Mouse (Mus musculus) heart, embryonic 14.5 days (tissue): ENCODE data around the gene Snx27. TPM values are rescaled to one million over a fixed set of nuclear protein-coding genes. Genes with fewer than 3 reads are reported as not detected.

Source experiments
- ATAC-seq: fragments of 200-750 bp; cut with Nextera tagmentation; 2 replicates; pipeline ENCODE4 v1.8.0; 2017; ENCODE audit warnings: low read depth, moderate TSS enrichment; ENCODE audit not compliant: insufficient number of reproducible peaks, insufficient read depth, low FRiP score
- H3K27ac ChIP-seq, 2 experiments: fragments of 200-500 bp in 1 of 2; fragments of 300-500 bp in 1 of 2; sonication (generic) in 1 of 2; replicated peaks in 1 of 2; 2 replicates each; pipeline ENCODE4 v1.5.1; 2012 to 2014; ENCODE audit warnings: low read depth in 2 of 2, low read length in 2 of 2, control low read depth in 1 of 2, mild to moderate bottlenecking in 1 of 2, mixed read lengths in 1 of 2; ENCODE audit not compliant: control insufficient read depth in 1 of 2, insufficient read depth in 1 of 2
- H3K27me3 ChIP-seq: fragments of 300-500 bp; sonication (generic); 2 replicates; pipeline ENCODE4 v1.6.1; 2014; ENCODE audit warnings: mild to moderate bottlenecking, low read length, control low read depth; ENCODE audit not compliant: control insufficient read depth, insufficient read depth
- H3K36me3 ChIP-seq: fragments of 300-500 bp; sonication (generic); 2 replicates; pipeline ENCODE4 v1.6.1; 2014; ENCODE audit warnings: mild to moderate bottlenecking, control low read depth, low read length, mixed read lengths; ENCODE audit not compliant: control insufficient read depth, insufficient read depth
- H3K4me1 ChIP-seq, 2 experiments: fragments of 200-500 bp in 1 of 2; fragments of 300-500 bp in 1 of 2; sonication (generic) in 1 of 2; 2 replicates each; pipeline ENCODE4 v1.6.1; 2012 to 2014; ENCODE audit warnings: low read length in 2 of 2, control low read depth in 1 of 2, mixed read lengths in 1 of 2; ENCODE audit not compliant: control insufficient read depth in 2 of 2, insufficient read depth in 2 of 2
- H3K4me2 ChIP-seq: fragments of 300-500 bp; sonication (generic); 2 replicates; pipeline ENCODE4 v1.6.1; 2014; ENCODE audit warnings: mild to moderate bottlenecking, low read length
- H3K4me3 ChIP-seq, 2 experiments: fragments of 200-500 bp in 1 of 2; fragments of 300-500 bp in 1 of 2; sonication (generic) in 1 of 2; 2 replicates each; pipeline ENCODE4 v1.5.1; 2012 to 2014; ENCODE audit warnings: low read length in 2 of 2, mild to moderate bottlenecking in 2 of 2, control low read depth in 1 of 2, low read depth in 1 of 2, moderate library complexity in 1 of 2; ENCODE audit not compliant: control insufficient read depth in 1 of 2, insufficient read depth in 1 of 2
- H3K9ac ChIP-seq: fragments of 300-500 bp; sonication (generic); 2 replicates; pipeline ENCODE4 v1.6.1; 2014; ENCODE audit warnings: mild to moderate bottlenecking, low read length
- H3K9me3 ChIP-seq: fragments of 300-500 bp; sonication (generic); 2 replicates; pipeline ENCODE4 v1.6.1; 2016; ENCODE audit warnings: low read length, control low read depth; ENCODE audit not compliant: control insufficient read depth
- WGBS: fragments of 180-500 bp; shearing (Covaris S2); extraction: QIAGEN DNeasy Blood & Tissue Kit; methylation state at CpG from one replicate; pipeline ENCODE4 v1.1.7; 2014; 5-methylcytosine and 5-hydroxymethylcytosine counted together
- polyA plus RNA-seq: library from polyadenylated mRNA; unstranded; fragments of >200 nt; fragmentation: Nextera tagmentation; extraction: Ambion mirVana; gene quantifications from 2 replicates; pipeline ENCODE4 v1.2.1, GENCODE M21; 2014

The Snx27 gene
- polyA plus RNA-seq, 1 experiment from 2014 or later = 26.1 TPM

- H3K4me1 ChIP-seq = no peaks in the 10 kb centered on the region
- no peak overlapping the region for H3K4me3 ChIP-seq
- no peak overlapping the region for H3K4me2 ChIP-seq
- peaks cover 12% of the 10 kb centered on the region for H3K36me3 ChIP-seq
- H3K9me3 ChIP-seq = no peaks in the 10 kb centered on the region
- H3K27me3 ChIP-seq = no peaks in the 10 kb centered on the region
- H3K27ac ChIP-seq = no peak overlapping the region
- H3K9ac ChIP-seq = no peak overlapping the region
- no peak for ATAC-seq
Measured at GRCm38 (mm10) chr3:94533968-94534367, 48.5 kb downstream of the Snx27 start.

- Histone ChIP-seq H3K4me3 (no peak overlapping the region), H3K9ac (no peak overlapping the region), H3K4me2 (no peak overlapping the region), H3K27ac (no peak overlapping the region), H3K4me1 (no peaks in the 10 kb centered on the region), H3K36me3 (peaks cover 57% of the 10 kb centered on the region), H3K9me3 (no peaks in the 10 kb centered on the region), H3K27me3 (no peaks in the 10 kb centered on the region)
- ATAC-seq = no peak
- 72% methylated on average over 2 of the region's 2 CpGs for WGBS
Measured at GRCm38 (mm10) chr3:94526731-94527130, 55.8 kb downstream of the Snx27 start.

GRCm38 (mm10) chr3:94506664-94507063 lies 75.9 kb downstream of the Snx27 start:
- ATAC-seq = no peak
- no peaks in the 10 kb centered on the region for H3K4me1 ChIP-seq
- no peaks in the 10 kb centered on the region for H3K9me3 ChIP-seq
- H3K27me3 ChIP-seq = no peaks in the 10 kb centered on the region
- H3K4me2 ChIP-seq = no peak overlapping the region
- H3K4me3 ChIP-seq = no peak overlapping the region
- H3K9ac ChIP-seq = no peak overlapping the region
- H3K36me3 ChIP-seq = peaks cover 60% of the 10 kb centered on the region
- no peak overlapping the region for H3K27ac ChIP-seq
- WGBS = 89% methylated on average over 1 of the region's 1 CpGs

- WGBS = 71% methylated on average over 3 of the region's 3 CpGs
- ATAC-seq = no peak
Measured at GRCm38 (mm10) chr3:94502243-94502642, 80.3 kb downstream of the Snx27 start.

GRCm38 (mm10) chr3:94497162-94497561 lies 85.4 kb downstream of the Snx27 start:
- Histone ChIP-seq H3K4me3 (no peak overlapping the region), H3K27me3 (no peaks in the 10 kb centered on the region), H3K9me3 (no peaks in the 10 kb centered on the region), H3K27ac (no peak overlapping the region), H3K36me3 (peaks cover 82% of the 10 kb centered on the region), H3K4me2 (no peak overlapping the region), H3K4me1 (no peaks in the 10 kb centered on the region), H3K9ac (no peak overlapping the region)
- 84% methylated on average over 4 of the region's 4 CpGs for WGBS
- no peak for ATAC-seq

More at GRCm38 (mm10) chr3:94502243-94502642, 80.3 kb downstream of the Snx27 start:
- H3K27me3 ChIP-seq = no peaks in the 10 kb centered on the region
- H3K27ac ChIP-seq = no peak overlapping the region
- H3K36me3 ChIP-seq = peaks cover 63% of the 10 kb centered on the region
- H3K4me3 ChIP-seq = no peak overlapping the region
- no peak overlapping the region for H3K9ac ChIP-seq
- no peak overlapping the region for H3K4me2 ChIP-seq
- H3K9me3 ChIP-seq = no peaks in the 10 kb centered on the region
- no peaks in the 10 kb centered on the region for H3K4me1 ChIP-seq

GRCm38 (mm10) chr3:94487581-94487980 lies 94.9 kb downstream of the Snx27 start:
- WGBS = 49% methylated on average over 6 of the region's 6 CpGs
- no peak overlapping the region for H3K9ac ChIP-seq
- H3K36me3 ChIP-seq = 0 out of 2 replicates have a peak, but pooled peaks cover 9% of the 10 kb centered on the region
- no peak overlapping the region for H3K4me2 ChIP-seq
- no peaks in the 10 kb centered on the region for H3K9me3 ChIP-seq
- no peak for ATAC-seq
- no peaks in the 10 kb centered on the region for H3K27me3 ChIP-seq
- no peak overlapping the region for H3K4me3 ChIP-seq
- H3K27ac ChIP-seq = no peak overlapping the region
- H3K4me1 ChIP-seq = peaks cover 3 to 8% of the 10 kb centered on the region in 2 experiments

GRCm38 (mm10) chr3:94485922-94486321 lies 96.6 kb downstream of the Snx27 start:
- Histone ChIP-seq H3K27me3 (peaks cover under 1% of the 10 kb centered on the region; the same call in 1 of the 2 replicates), H3K4me2 (no peak overlapping the region), H3K27ac (no peak overlapping the region), H3K9ac (no peak overlapping the region), H3K9me3 (no peaks in the 10 kb centered on the region), H3K4me1 (peaks cover 9 to 12% of the 10 kb centered on the region in 2 experiments), H3K36me3 (0 out of 2 replicates have a peak, but pooled peaks cover 4% of the 10 kb centered on the region), H3K4me3 (no peak overlapping the region)
- WGBS = 77% methylated on average over 7 of the region's 7 CpGs
- no peak for ATAC-seq

- no peaks in the 10 kb centered on the region for H3K9me3 ChIP-seq
- H3K9ac ChIP-seq = no peak overlapping the region
- no peak overlapping the region for H3K4me2 ChIP-seq
- H3K27me3 ChIP-seq = peaks cover 20% of the 10 kb centered on the region
- WGBS = 26% methylated on average over 20 of the region's 20 CpGs
- no peak overlapping the region for H3K27ac ChIP-seq
- H3K36me3 ChIP-seq = no peaks in the 10 kb centered on the region
- 0 out of 2 replicates have a peak, but pooled peaks have one; percentile 13 for ATAC-seq
- no peak overlapping the region for H3K4me3 ChIP-seq
- H3K4me1 ChIP-seq = peaks cover 9 to 13% of the 10 kb centered on the region in 2 experiments
Measured at GRCm38 (mm10) chr3:94483790-94484439, 98.6 kb downstream of the Snx27 start.
